In genomic region chr11:57070196-57070901, GRCm38 (mm10) we compare ENCODE assay signal across 16 mouse cellular contexts. TPM values are rescaled to one million over a fixed set of nuclear protein-coding genes. Genes with fewer than 3 reads are reported as not detected.
DNase-seq lines count a peak whose midpoint lies in the region; ATAC-seq lines count a peak whose summit lies in the region.
"Had no signal": no experiment of that assay in that cellular context is flagged by ENCODE, and none has a peak within 500 bp of the region (broad histone marks: within the 10 kb centered on the region; RNA-seq: fewer than 3 reads in every experiment).

No protein-coding gene starts in this region.

- no peak overlapping the region for H3K4me3 ChIP-seq in forebrain, embryonic 14.5 days (ENCODE audit: low read depth, low read length)
- no peak overlapping the region for H3K4me3 ChIP-seq in hindbrain, embryonic 15.5 days
- no peak overlapping the region for H3K4me3 ChIP-seq in neural tube, embryonic 15.5 days (replicated peaks)
- H3K4me3 ChIP-seq: lung, embryonic 15.5 days had no signal

- H3K36me3 ChIP-seq in forebrain, embryonic 14.5 days (ENCODE audit: control insufficient read depth, insufficient read depth, low read length) = no peaks in the 10 kb centered on the region
- H3K36me3 ChIP-seq in hindbrain, embryonic 15.5 days = no peaks in the 10 kb centered on the region
- no peaks in the 10 kb centered on the region for H3K36me3 ChIP-seq in neural tube, embryonic 15.5 days
- H3K36me3 ChIP-seq: lung, embryonic 15.5 days had no signal

- H3K9me3 ChIP-seq in forebrain, embryonic 14.5 days (replicated peaks; ENCODE audit: control insufficient read depth, low read length) = no peaks in the 10 kb centered on the region
- no peaks in the 10 kb centered on the region for H3K9me3 ChIP-seq in hindbrain, embryonic 15.5 days
- no peaks in the 10 kb centered on the region for H3K9me3 ChIP-seq in neural tube, embryonic 15.5 days (replicated peaks)
- H3K9me3 ChIP-seq: lung, embryonic 15.5 days had no signal

- no peaks in the 10 kb centered on the region for H3K27me3 ChIP-seq in forebrain, embryonic 14.5 days (replicated peaks; ENCODE audit: control insufficient read depth, insufficient read depth, low read length)
- no peaks in the 10 kb centered on the region for H3K27me3 ChIP-seq in hindbrain, embryonic 15.5 days
- H3K27me3 ChIP-seq in neural tube, embryonic 15.5 days (replicated peaks) = no peaks in the 10 kb centered on the region
- H3K27me3 ChIP-seq: lung, embryonic 15.5 days had no signal

- peak; percentile 31 for DNase-seq in layer of hippocampus, adult 11-12 months (ENCODE audit: low spot score)
- DNase-seq in layer of hippocampus, adult 8-10 months (ENCODE audit: low spot score in 2 of 2) = no peak
- peak; percentile 54 for DNase-seq in forebrain, embryonic 14.5 days (ENCODE audit: low spot score)
- no peak for DNase-seq in urinary bladder, postnatal 14 days (ENCODE audit: low spot score)
- DNase-seq in adrenal gland, adult (ENCODE audit: inconsistent age in 2 of 2, low spot score in 1 of 2) = no peak
- DNase-seq: heart, adult 11 months; heart, postnatal 10 days; kidney, adult 8-10 months; liver; right cerebral cortex, postnatal 14 days; thymus, postnatal 14 days had no signal

- H3K27ac ChIP-seq in forebrain, embryonic 14.5 days (ENCODE audit: low read depth, low read length) = peak overlapping the region; percentile 63
- H3K27ac ChIP-seq in hindbrain, embryonic 15.5 days (replicated peaks) = peak overlapping the region; percentile 53
- peak overlapping the region; percentile 37; the same call in 1 of the 2 replicates for H3K27ac ChIP-seq in neural tube, embryonic 15.5 days (replicated peaks)
- H3K27ac ChIP-seq: lung, embryonic 15.5 days had no signal

- no peak overlapping the region for H3K9ac ChIP-seq in forebrain, embryonic 14.5 days (ENCODE audit: low read length)
- H3K9ac ChIP-seq in hindbrain, embryonic 15.5 days = no peak overlapping the region
- H3K9ac ChIP-seq in neural tube, embryonic 15.5 days (replicated peaks) = no peak overlapping the region
- H3K9ac ChIP-seq: lung, embryonic 15.5 days had no signal

- peaks cover 3% of the 10 kb centered on the region; the same call in 1 of the 2 replicates for H3K4me1 ChIP-seq in forebrain, embryonic 14.5 days (ENCODE audit: control insufficient read depth, insufficient read depth, low read length)
- H3K4me1 ChIP-seq in hindbrain, embryonic 15.5 days (replicated peaks) = peaks cover 17% of the 10 kb centered on the region
- peaks cover 13% of the 10 kb centered on the region for H3K4me1 ChIP-seq in neural tube, embryonic 15.5 days
- H3K4me1 ChIP-seq: lung, embryonic 15.5 days had no signal

- ATAC-seq in forebrain, embryonic 14.5 days = peak; percentile 50; the same call in 1 of the 2 replicates
- peak; percentile 75; the same call in 1 of the 2 replicates for ATAC-seq in hindbrain, embryonic 15.5 days (ENCODE audit: low FRiP score, low read depth)
- ATAC-seq in neural tube, embryonic 15.5 days (ENCODE audit: low FRiP score) = peak; percentile 61
- ATAC-seq: activated CD4-positive, CD25-positive, alpha-beta regulatory T cell, adult 4 months had no signal

- WGBS in forebrain, embryonic 14.5 days = 43% methylated on average over 8 of the region's 8 CpGs
- 43% methylated on average over 8 of the region's 8 CpGs for WGBS in hindbrain, embryonic 15.5 days
- WGBS in neural tube, embryonic 15.5 days = 52% methylated on average over 8 of the region's 8 CpGs

- no peak overlapping the region for H3K4me2 ChIP-seq in forebrain, embryonic 14.5 days (ENCODE audit: low read length)
- no peak overlapping the region for H3K4me2 ChIP-seq in hindbrain, embryonic 15.5 days
- no peak overlapping the region for H3K4me2 ChIP-seq in neural tube, embryonic 15.5 days
- H3K4me2 ChIP-seq: lung, embryonic 15.5 days had no signal

RNA-seq across cellular contexts. Expression of gene Gria1, which starts 59.2 kb away (rescaled TPM):
- total RNA-seq in layer of hippocampus, adult 8-10 months (2022) = 100 to 1,000 TPM; 597 to 781 (median 683) TPM
- polyA plus RNA-seq in forebrain, embryonic 14.5 days (2014; fragmentation: Nextera tagmentation; extraction: Ambion mirVana) = 22.1 and 37.5 TPM in 2 replicates
- polyA plus RNA-seq in hindbrain, embryonic 15.5 days (2015; fragmentation: Nextera tagmentation; extraction: Ambion mirVana) = 39.1 and 48.1 TPM in 2 replicates
- polyA plus RNA-seq in neural tube, embryonic 15.5 days (2015; fragmentation: Nextera tagmentation; extraction: Ambion mirVana) = 50.6 and 59.6 TPM in 2 replicates
- total RNA-seq: megakaryocyte, adult 5-6 weeks had no signal
- polyA plus RNA-seq: activated CD4-positive, CD25-positive, alpha-beta regulatory T cell, adult 4 months had no signal

Comparison
In these comparisons a context has a peak if more than half of its experiments do, and no peak if none do; other contexts are left out.
1. DNase-seq: peak in layer of hippocampus, adult 11-12 months (single experiment) and forebrain, embryonic 14.5 days (single experiment); none in layer of hippocampus, adult 8-10 months (0 of 2), urinary bladder, postnatal 14 days (single experiment) and adrenal gland, adult (0 of 2).
2. Peak in every context shown above with its lines, with median percentiles within 50 percentile points of each other: ATAC-seq and H3K27ac ChIP-seq.